Mouse (Mus musculus): ENCODE measurements around the gene Sln. TPM values are rescaled to one million over a fixed set of nuclear protein-coding genes. Genes with fewer than 3 reads are reported as not detected.

Gene Sln
- total and polyA plus RNA-seq, 3 experiments, result not detected

- Histone ChIP-seq H3K4me1 (ENCODE audit: control insufficient read depth in 1 of 2, insufficient read depth in 2 of 2) (no peaks in the 10 kb centered on the region), H3K27me3 (replicated peaks) (no peaks in the 10 kb centered on the region), H3K9me3 (replicated peaks; ENCODE audit: low read length) (no peaks in the 10 kb centered on the region), H3K9ac (ENCODE audit: insufficient read depth, low read depth) (no peak overlapping the region), H3K79me2 (replicated peaks; ENCODE audit: control insufficient read depth, extremely low read depth, insufficient read depth, poor library complexity, severe bottlenecking) (no peaks in the 10 kb centered on the region), H3K4me3 (replicated peaks in 1 of 3; ENCODE audit: low read depth in 2 of 3, low read length in 2 of 3, poor library complexity in 1 of 3) (no peak overlapping the region), H3K4me2 (ENCODE audit: insufficient read depth, low read depth, poor library complexity, severe bottlenecking) (no peak overlapping the region), H3K36me3 (replicated peaks in 1 of 2; ENCODE audit: control insufficient read depth in 1 of 2, insufficient read depth in 1 of 2, low read length in 1 of 2) (no peaks in the 10 kb centered on the region), H3K27ac (ENCODE audit: insufficient read depth, low read depth) (no peak overlapping the region)
- in situ Hi-C loops (cut with MboI; ENCODE audit: low pct_ligation_motif_present, low pct_unique_long_range_greater_than_20kb, low sequenced_read_pairs) (no loop called here), dilution Hi-C loops (cut with MboI; ENCODE audit: extremely low pct_ligation_motif_present, extremely low pct_unique_long_range_greater_than_20kb, low sequenced_read_pairs) (no loop called here)
- peak; percentile 68 for DNase-seq (ENCODE audit: extremely low read depth)
- TF ChIP-seq SMC3 (IDR thresholded peaks at IDR 0.05; ENCODE audit: low read depth, low read length) (peak; percentile 68), RAD21 (IDR thresholded peaks at IDR 0.05; ENCODE audit: low read depth, low read length) (peak; percentile 47), CTCF (conservative IDR thresholded peaks at IDR 0.05 in 1 of 2, IDR thresholded peaks at IDR 0.05 in 1 of 2; ENCODE audit: low read depth in 2 of 2, low read length in 2 of 2) (peak; percentile 86 to 88), JUND (conservative IDR thresholded peaks at IDR 0.05; ENCODE audit: low read depth, low read length) (no peak)
Observed at GRCm38 (mm10) chr9:53818760-53819159, 31.2 kb upstream of the Sln start.

GRCm38 (mm10) chr9:53825318-53825717, 24.6 kb upstream of the Sln start:
- Histone ChIP-seq H3K36me3 (replicated peaks in 1 of 2; ENCODE audit: control insufficient read depth in 1 of 2, insufficient read depth in 1 of 2, low read length in 1 of 2) (no peaks in the 10 kb centered on the region), H3K9ac (ENCODE audit: insufficient read depth, low read depth) (no peak overlapping the region), H3K79me2 (replicated peaks; ENCODE audit: control insufficient read depth, extremely low read depth, insufficient read depth, poor library complexity, severe bottlenecking) (no peaks in the 10 kb centered on the region), H3K27me3 (replicated peaks) (no peaks in the 10 kb centered on the region), H3K4me1 (ENCODE audit: control insufficient read depth in 1 of 2, insufficient read depth in 2 of 2) (peaks cover 3 to 15% of the 10 kb centered on the region in 2 experiments; a peak in 3 of 4 replicates), H3K27ac (ENCODE audit: insufficient read depth, low read depth) (no peak overlapping the region), H3K4me2 (ENCODE audit: insufficient read depth, low read depth, poor library complexity, severe bottlenecking) (no peak overlapping the region), H3K4me3 (replicated peaks in 1 of 3; ENCODE audit: low read depth in 2 of 3, low read length in 2 of 3, poor library complexity in 1 of 3) (no peak overlapping the region), H3K9me3 (replicated peaks; ENCODE audit: low read length) (no peaks in the 10 kb centered on the region)
- in situ Hi-C loops (cut with MboI; ENCODE audit: low pct_ligation_motif_present, low pct_unique_long_range_greater_than_20kb, low sequenced_read_pairs), result no loop called here
- TF ChIP-seq RAD21 (IDR thresholded peaks at IDR 0.05; ENCODE audit: low read depth, low read length) (peak; percentile 24), GABPA (IDR thresholded peaks at IDR 0.05; ENCODE audit: insufficient replicate concordance, low read depth, low read length) (no peak), CTCF (conservative IDR thresholded peaks at IDR 0.05 in 1 of 2, IDR thresholded peaks at IDR 0.05 in 1 of 2; ENCODE audit: low read depth in 2 of 2, low read length in 2 of 2) (peak; percentile 57 to 70), JUN (IDR thresholded peaks at IDR 0.05; ENCODE audit: insufficient read depth, low read depth, low read length) (no peak), SMC3 (IDR thresholded peaks at IDR 0.05; ENCODE audit: low read depth, low read length) (peak; percentile 52), UBTF (IDR thresholded peaks at IDR 0.05; ENCODE audit: low read depth, low read length) (no peak), BHLHE40 (IDR thresholded peaks at IDR 0.05; ENCODE audit: low read depth, low read length) (no peak)
- dilution Hi-C loops (cut with MboI; ENCODE audit: extremely low pct_ligation_motif_present, extremely low pct_unique_long_range_greater_than_20kb, low sequenced_read_pairs), result no loop called here
- DNase-seq (ENCODE audit: extremely low read depth), result peak; percentile 29

DNA sequence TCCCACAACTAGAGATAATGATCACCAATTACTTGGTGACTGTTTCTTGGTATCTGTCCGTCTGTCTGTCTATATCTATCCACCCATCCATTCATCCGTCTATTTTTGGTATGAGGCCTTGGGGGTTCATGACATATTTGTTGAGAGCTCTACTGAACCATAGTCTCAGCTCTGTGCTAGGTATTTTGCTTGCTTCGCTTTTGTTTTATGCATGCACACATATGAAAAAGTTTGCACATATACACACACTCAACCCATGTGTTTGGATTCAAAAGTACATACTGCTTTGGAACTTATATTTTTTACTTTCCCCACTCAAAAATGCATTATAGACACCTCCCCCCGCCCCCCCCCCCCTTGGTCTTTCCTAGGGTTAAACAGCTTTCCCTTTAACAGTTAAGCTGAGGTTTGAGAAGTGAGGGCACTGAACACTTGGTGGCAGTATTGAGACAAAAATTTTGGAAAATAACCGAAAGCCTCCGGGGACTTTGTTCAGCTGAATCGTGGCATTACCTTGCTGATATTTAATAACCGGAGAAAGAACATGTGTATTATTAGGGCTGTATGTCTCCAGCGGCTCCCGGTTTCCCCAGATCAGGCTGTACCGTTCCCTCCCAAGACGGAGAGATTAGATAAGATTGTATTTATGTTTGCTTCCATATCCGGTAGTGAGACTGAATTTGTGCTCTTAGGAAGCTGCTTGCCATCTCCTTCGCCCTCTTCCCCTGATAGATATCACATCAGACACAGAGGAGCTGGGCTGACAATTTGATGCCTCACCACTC, 20.7 kb upstream of the Sln start:
- Histone ChIP-seq H3K4me1 (ENCODE audit: control insufficient read depth in 1 of 2, insufficient read depth in 2 of 2) (peaks cover 3 to 18% of the 10 kb centered on the region in 2 experiments; a peak in 3 of 4 replicates), H3K4me2 (ENCODE audit: insufficient read depth, low read depth, poor library complexity, severe bottlenecking) (peak overlapping the region; percentile 67; the same call in 1 of the 2 replicates), H3K27me3 (replicated peaks) (no peaks in the 10 kb centered on the region), H3K9me3 (replicated peaks; ENCODE audit: low read length) (no peaks in the 10 kb centered on the region), H3K27ac (ENCODE audit: insufficient read depth, low read depth) (no peak overlapping the region), H3K9ac (ENCODE audit: insufficient read depth, low read depth) (peak overlapping the region; percentile 21), H3K79me2 (replicated peaks; ENCODE audit: control insufficient read depth, extremely low read depth, insufficient read depth, poor library complexity, severe bottlenecking) (no peaks in the 10 kb centered on the region), H3K36me3 (replicated peaks in 1 of 2; ENCODE audit: control insufficient read depth in 1 of 2, insufficient read depth in 1 of 2, low read length in 1 of 2) (no peaks in the 10 kb centered on the region), H3K4me3 (replicated peaks in 1 of 3; ENCODE audit: low read depth in 2 of 3, low read length in 2 of 3, poor library complexity in 1 of 3) (peak overlapping the region; percentile 17 to 43 (median 31))
- dilution Hi-C loops (cut with MboI; ENCODE audit: extremely low pct_ligation_motif_present, extremely low pct_unique_long_range_greater_than_20kb, low sequenced_read_pairs), result no loop called here
- DNase-seq (ENCODE audit: extremely low read depth), result peak; percentile 60
- in situ Hi-C loops (cut with MboI; ENCODE audit: low pct_ligation_motif_present, low pct_unique_long_range_greater_than_20kb, low sequenced_read_pairs), result no loop called here
- peak; percentile 18 to 66; a peak in 3 of 4 replicates for TF ChIP-seq CTCF (conservative IDR thresholded peaks at IDR 0.05 in 1 of 2, IDR thresholded peaks at IDR 0.05 in 1 of 2; ENCODE audit: low read depth in 2 of 2, low read length in 2 of 2)
- no peak for TF ChIP-seq E2F4 (IDR thresholded peaks at IDR 0.05; ENCODE audit: insufficient replicate concordance, low read depth, low read length)
- no peak for TF ChIP-seq ZMIZ1 (IDR thresholded peaks at IDR 0.05; ENCODE audit: low read depth, low read length)
- TF ChIP-seq EP300 (IDR thresholded peaks at IDR 0.05; ENCODE audit: low read length), result no peak
- no peak for TF ChIP-seq JUND (conservative IDR thresholded peaks at IDR 0.05; ENCODE audit: low read depth, low read length)
- peak; percentile 37 for TF ChIP-seq SMC3 (IDR thresholded peaks at IDR 0.05; ENCODE audit: low read depth, low read length)
- no peak for TF ChIP-seq MXI1 (IDR thresholded peaks at IDR 0.05; ENCODE audit: low read depth, low read length)
- TF ChIP-seq POLR2AphosphoS2 (IDR thresholded peaks at IDR 0.05; ENCODE audit: low read depth, low read length), result no peak
- no peak for TF ChIP-seq MAX (IDR thresholded peaks at IDR 0.05; ENCODE audit: low read length)
- TF ChIP-seq ZNF384 (IDR thresholded peaks at IDR 0.05; ENCODE audit: low read depth, low read length), result no peak
- no peak for TF ChIP-seq HCFC1 (IDR thresholded peaks at IDR 0.05; ENCODE audit: low read depth, low read length)
- TF ChIP-seq RAD21 (IDR thresholded peaks at IDR 0.05; ENCODE audit: low read depth, low read length), result peak; percentile 42
- TF ChIP-seq ETS1 (conservative IDR thresholded peaks at IDR 0.05; ENCODE audit: low read depth, low read length), result no peak

All from CH12.LX (cell line).